Mouse (Mus musculus) lung, postnatal 0 days (tissue): ENCODE results near the gene Hoxc5.

Source experiments
- CTCF ChIP-seq: IDR thresholded peaks from 2 replicates; pipeline ENCODE4 v1.5.1; 2016; ENCODE audit warnings: antibody characterized with exemption, mild to moderate bottlenecking
- EP300 ChIP-seq: IDR thresholded peaks from 2 replicates; pipeline ENCODE4 v1.6.1; 2016; ENCODE audit warnings: antibody characterized with exemption, mild to moderate bottlenecking, control low read depth

GRCm38 (mm10) chr15:103061988-103062387 is 94.7 kb downstream of the Hoxc5 start:
- TF ChIP-seq CTCF (no peak), EP300 (no peak)
